ENCODE assay signal across 8 mouse cellular contexts in the genomic region with DNA sequence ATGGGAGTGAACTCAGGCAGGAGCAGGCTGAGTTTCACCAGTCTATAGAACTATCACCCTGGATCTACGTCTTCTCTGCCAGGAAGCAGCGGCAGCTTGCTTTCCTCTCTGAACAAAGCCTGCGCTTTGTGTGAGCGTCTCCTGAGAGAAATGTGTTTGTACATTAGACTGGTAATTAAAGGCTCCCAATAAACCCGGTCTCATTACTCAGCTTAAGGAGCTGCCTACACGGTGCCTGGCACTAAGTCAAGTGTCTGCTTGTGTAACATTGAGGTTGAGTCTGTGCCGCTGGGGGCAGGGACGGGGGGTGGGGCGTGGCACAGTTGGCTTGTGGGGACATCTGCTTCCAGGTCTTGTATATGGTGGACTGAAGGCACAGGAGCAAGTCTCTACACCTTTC.
DNase-seq lines count a peak whose midpoint lies in the region; ATAC-seq and TF ChIP-seq lines count a peak whose summit lies in the region.

No protein-coding gene starts in this region.

- 38% methylated on average over 9 of the region's 9 CpGs for WGBS in kidney, embryonic 14.5 days
- 26% methylated on average over 9 of the region's 9 CpGs for WGBS in limb, embryonic 14.5 days
- WGBS in midbrain, embryonic 16.5 days = 58% methylated on average over 9 of the region's 9 CpGs

- H3K36me3 ChIP-seq in kidney, embryonic 14.5 days (ENCODE audit: control insufficient read depth, insufficient read depth, low read length) = no peaks in the 10 kb centered on the region
- H3K36me3 ChIP-seq in limb, embryonic 14.5 days (ENCODE audit: control insufficient read depth, insufficient read depth, low read length) = no peaks in the 10 kb centered on the region
- no peaks in the 10 kb centered on the region for H3K36me3 ChIP-seq in midbrain, embryonic 16.5 days (ENCODE audit: control insufficient read depth, insufficient read depth, low read length)

- H3K27ac ChIP-seq in kidney, embryonic 14.5 days (ENCODE audit: low read depth, low read length) = no peak overlapping the region
- no peak overlapping the region for H3K27ac ChIP-seq in limb, embryonic 14.5 days (replicated peaks; ENCODE audit: low read depth, low read length)
- H3K27ac ChIP-seq in midbrain, embryonic 16.5 days (ENCODE audit: low read length) = no peak overlapping the region

- DNase-seq in kidney, adult 11 months = peak; percentile 76
- peak; percentile 37 to 59 for DNase-seq in cerebellum, postnatal 25 days
- DNase-seq in kidney, adult 9 months = peak; percentile 86
- peak; percentile 11 for DNase-seq in limb, embryonic 14.5 days (ENCODE audit: low spot score)
- DNase-seq in right cerebral cortex, postnatal 25 days = peak; percentile 15
- no peak for DNase-seq in spleen, postnatal 4 days (ENCODE audit: low spot score in 2 of 2)

- ATAC-seq in kidney, embryonic 14.5 days (ENCODE audit: low FRiP score, low TSS enrichment) = no peak
- ATAC-seq in limb, embryonic 14.5 days (ENCODE audit: low FRiP score, low read depth) = no peak
- ATAC-seq in midbrain, embryonic 16.5 days = no peak

- no peak overlapping the region for H3K4me3 ChIP-seq in kidney, embryonic 14.5 days (ENCODE audit: low read length)
- no peak overlapping the region for H3K4me3 ChIP-seq in limb, embryonic 14.5 days (replicated peaks; ENCODE audit: low read length)
- H3K4me3 ChIP-seq in midbrain, embryonic 16.5 days (ENCODE audit: low read depth, low read length) = no peak overlapping the region

- H3K9ac ChIP-seq in kidney, embryonic 14.5 days (ENCODE audit: low read depth, low read length) = no peak overlapping the region
- H3K9ac ChIP-seq in limb, embryonic 14.5 days (ENCODE audit: low read depth, low read length, severe bottlenecking) = no peak overlapping the region
- no peak overlapping the region for H3K9ac ChIP-seq in midbrain, embryonic 16.5 days (ENCODE audit: low read depth, low read length)

- H3K4me1 ChIP-seq in kidney, embryonic 14.5 days (ENCODE audit: control insufficient read depth, insufficient read depth, low read length) = 0 out of 2 replicates have a peak, but pooled peaks cover 2% of the 10 kb centered on the region
- peaks cover 9% of the 10 kb centered on the region; the same call in 1 of the 2 replicates for H3K4me1 ChIP-seq in limb, embryonic 14.5 days (ENCODE audit: control insufficient read depth, insufficient read depth, low read length)
- H3K4me1 ChIP-seq in midbrain, embryonic 16.5 days (ENCODE audit: control insufficient read depth, insufficient read depth, low read length) = no peaks in the 10 kb centered on the region

- no peak overlapping the region for H3K4me2 ChIP-seq in kidney, embryonic 14.5 days (replicated peaks; ENCODE audit: low read depth, low read length)
- H3K4me2 ChIP-seq in limb, embryonic 14.5 days (replicated peaks; ENCODE audit: low read depth, low read length, severe bottlenecking) = peak overlapping the region; percentile 16
- no peak overlapping the region for H3K4me2 ChIP-seq in midbrain, embryonic 16.5 days (ENCODE audit: low read length)

- H3K9me3 ChIP-seq in kidney, embryonic 14.5 days (ENCODE audit: control insufficient read depth, low read length) = no peaks in the 10 kb centered on the region
- no peaks in the 10 kb centered on the region for H3K9me3 ChIP-seq in limb, embryonic 14.5 days (ENCODE audit: control insufficient read depth, low read length)
- no peaks in the 10 kb centered on the region for H3K9me3 ChIP-seq in midbrain, embryonic 16.5 days (replicated peaks; ENCODE audit: control insufficient read depth, low read length, poor library complexity, severe bottlenecking)

- H3K27me3 ChIP-seq in kidney, embryonic 14.5 days (ENCODE audit: control insufficient read depth, insufficient read depth, low read length) = no peaks in the 10 kb centered on the region
- no peaks in the 10 kb centered on the region for H3K27me3 ChIP-seq in limb, embryonic 14.5 days (ENCODE audit: control insufficient read depth, insufficient read depth, low read length)
- no peaks in the 10 kb centered on the region for H3K27me3 ChIP-seq in midbrain, embryonic 16.5 days (ENCODE audit: control insufficient read depth, insufficient read depth, low read depth, low read length)

- TF ChIP-seq POLR2A in limb, embryonic 14.5 days (IDR thresholded peaks at IDR 0.05; ENCODE audit: borderline replicate concordance, extremely low read depth, insufficient read depth, insufficient read length) = no peak

Comparison
In these comparisons a context has a peak if more than half of its experiments do, and no peak if none do; other contexts are left out.
1. DNase-seq: peak in kidney, adult 11 months (single experiment), cerebellum, postnatal 25 days (2 of 2), kidney, adult 9 months (single experiment), limb, embryonic 14.5 days (single experiment) and right cerebral cortex, postnatal 25 days (single experiment); none in spleen, postnatal 4 days (0 of 2).